Mouse (Mus musculus) spleen, postnatal 4 days (tissue): ENCODE measurements at regions not wholly inside any gene's neighbourhood (a gene's known extent, or its start where the extent isn't known, plus 50 kb on each side); places are given as distances from the start of the nearest gene placed in this dataset.

Source experiments
- DNase-seq, 2 experiments: peaks; one replicate each; pipeline ENCODE4 v3.0.0; 2022; ENCODE audit warnings: low spot score in 2 of 2

GRCm38 (mm10) chr10:117447626-117448025 lies 67.8 kb upstream of the Cpsf6 start:
- DNase-seq, result no peak

DNA sequence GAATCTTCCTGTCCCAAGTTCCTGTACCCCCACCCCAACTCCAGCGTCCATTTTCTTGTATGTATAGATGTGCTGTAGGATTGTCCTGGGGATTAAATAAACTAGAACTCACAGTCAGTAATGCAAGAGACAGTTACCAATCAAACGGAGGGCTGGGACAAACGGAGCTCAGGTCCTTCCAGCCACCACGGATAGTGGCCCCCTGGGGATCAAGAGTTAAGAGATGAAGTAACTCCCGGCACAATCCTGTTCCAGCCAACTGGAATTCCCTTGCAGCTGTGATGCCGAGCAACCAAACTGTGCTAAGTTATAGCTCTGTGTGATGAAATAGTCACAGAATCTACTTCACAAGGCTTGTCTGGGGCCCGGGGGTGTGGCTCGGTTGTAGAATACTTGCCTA lies 67.4 kb upstream of the Cpsf6 start:
- DNase-seq, result no peak

DNA sequence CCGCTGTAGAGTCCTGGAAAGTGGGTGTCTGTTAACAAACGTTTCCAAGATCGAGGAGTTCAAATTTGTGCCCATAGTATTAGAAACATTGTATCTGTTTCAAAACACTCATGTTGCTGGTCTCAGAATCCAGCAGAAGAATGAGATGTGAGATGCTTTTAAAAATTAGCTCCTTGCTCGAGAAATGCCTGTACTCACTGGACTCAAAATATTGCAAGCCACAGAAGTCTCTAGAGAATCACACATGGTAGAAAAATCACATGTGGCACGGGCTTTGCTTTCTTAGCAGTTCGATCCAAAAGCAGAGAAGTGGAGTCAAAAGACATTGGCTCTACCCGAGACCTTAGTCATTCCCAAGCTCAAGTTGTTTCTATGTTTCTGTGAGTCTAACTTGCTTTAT lies 67.0 kb upstream of the Cpsf6 start:
- no peak for DNase-seq

- no peak for DNase-seq
Observed at GRCm38 (mm10) chr10:117445801-117446490, 66.1 kb upstream of the Cpsf6 start.

- DNase-seq, result no peak
Observed at GRCm38 (mm10) chr10:117445181-117445790, 65.5 kb upstream of the Cpsf6 start.

GRCm38 (mm10) chr10:117444761-117445160 lies 64.9 kb upstream of the Cpsf6 start:
- no peak for DNase-seq

- DNase-seq, result no peak
Observed at GRCm38 (mm10) chr10:117443426-117444350, 63.9 kb upstream of the Cpsf6 start.

GRCm38 (mm10) chr10:117441979-117442803 lies 62.4 kb upstream of the Cpsf6 start:
- no peak for DNase-seq

GRCm38 (mm10) chr10:117441121-117441978 lies 61.5 kb upstream of the Cpsf6 start:
- no peak for DNase-seq

DNA sequence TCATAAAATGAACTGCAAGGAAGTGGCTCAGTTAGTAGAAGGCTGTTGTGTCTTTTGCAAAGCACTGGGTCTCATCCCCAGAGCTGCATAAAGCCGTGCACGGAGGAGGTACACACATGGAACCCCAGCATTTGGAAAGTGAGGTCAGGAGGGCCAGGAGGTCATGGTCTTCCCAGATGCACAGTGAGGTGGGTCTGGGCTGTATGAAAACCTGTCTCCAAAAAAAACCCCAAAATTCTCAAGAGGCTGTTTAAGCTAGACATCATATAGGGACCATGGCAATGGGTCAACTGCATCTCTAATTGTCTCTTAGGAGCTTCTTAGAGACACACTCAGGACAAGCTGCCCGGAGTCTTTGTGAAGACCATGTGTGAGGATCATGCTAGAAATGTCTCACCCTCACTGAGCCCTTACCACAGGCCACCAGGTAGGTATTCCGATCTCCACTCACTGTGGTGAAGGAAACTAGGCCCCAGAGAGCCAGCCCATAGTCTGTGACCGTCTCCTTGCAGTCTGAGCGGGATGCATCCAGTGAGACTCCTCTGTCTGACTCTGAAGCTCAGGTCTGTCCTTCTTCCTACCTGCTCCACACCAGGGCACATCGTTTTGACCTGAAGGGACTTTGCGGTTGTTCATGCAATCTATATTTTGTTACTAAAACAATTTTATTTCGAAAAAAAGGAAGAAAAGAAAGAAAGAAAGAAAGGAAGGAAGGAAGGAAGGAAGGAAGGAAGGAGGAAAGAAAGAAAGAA lies 60.6 kb upstream of the Cpsf6 start:
- no peak for DNase-seq

DNA sequence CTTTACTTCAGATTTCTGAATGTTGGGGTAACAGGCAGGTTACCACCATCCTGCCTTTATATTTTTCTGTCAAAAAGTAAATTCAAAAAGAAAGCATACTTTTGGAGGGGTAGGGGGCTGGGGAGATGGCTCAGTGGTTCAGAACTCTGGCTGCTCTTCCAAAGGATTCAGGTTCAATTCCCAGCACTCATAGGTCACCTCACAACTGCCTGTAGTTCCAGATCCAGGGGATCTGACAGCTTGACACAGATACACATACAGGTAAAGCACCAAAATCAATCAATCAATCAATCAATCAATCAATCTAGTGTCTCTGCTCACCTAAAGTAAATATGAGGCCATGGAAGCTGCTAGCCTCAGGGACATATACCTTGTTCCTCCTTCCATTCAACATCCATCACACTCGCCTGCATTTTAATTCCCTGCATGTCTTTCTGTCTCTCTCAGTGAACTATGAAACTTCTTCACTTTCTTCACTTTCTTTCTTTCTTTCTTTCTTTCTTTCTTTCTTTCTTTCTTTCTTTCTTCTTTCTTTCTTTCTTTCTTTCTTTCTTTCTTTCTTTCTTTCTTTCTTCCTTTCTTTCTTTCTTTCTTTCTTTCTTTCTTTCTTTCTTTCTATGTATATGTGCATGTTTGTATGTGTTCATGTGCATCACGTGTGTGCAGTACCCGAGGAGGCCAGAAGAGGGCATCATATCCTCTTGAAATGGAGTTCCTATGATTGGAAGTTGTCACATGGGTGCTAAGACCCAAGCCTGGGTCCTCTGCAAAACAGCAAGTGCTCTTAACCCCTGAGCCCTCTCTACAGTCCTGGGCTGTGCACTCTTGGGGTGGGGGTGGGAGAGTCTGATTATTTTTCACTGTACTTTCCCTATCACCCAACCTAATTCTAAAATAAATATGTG lies 59.6 kb upstream of the Cpsf6 start:
- DNase-seq, result no peak

- DNase-seq, result no peak
Observed at GRCm38 (mm10) chr10:117438614-117439193, 58.9 kb upstream of the Cpsf6 start.

- no peak for DNase-seq
Observed at GRCm38 (mm10) chr10:117437970-117438369, 58.2 kb upstream of the Cpsf6 start.

DNA sequence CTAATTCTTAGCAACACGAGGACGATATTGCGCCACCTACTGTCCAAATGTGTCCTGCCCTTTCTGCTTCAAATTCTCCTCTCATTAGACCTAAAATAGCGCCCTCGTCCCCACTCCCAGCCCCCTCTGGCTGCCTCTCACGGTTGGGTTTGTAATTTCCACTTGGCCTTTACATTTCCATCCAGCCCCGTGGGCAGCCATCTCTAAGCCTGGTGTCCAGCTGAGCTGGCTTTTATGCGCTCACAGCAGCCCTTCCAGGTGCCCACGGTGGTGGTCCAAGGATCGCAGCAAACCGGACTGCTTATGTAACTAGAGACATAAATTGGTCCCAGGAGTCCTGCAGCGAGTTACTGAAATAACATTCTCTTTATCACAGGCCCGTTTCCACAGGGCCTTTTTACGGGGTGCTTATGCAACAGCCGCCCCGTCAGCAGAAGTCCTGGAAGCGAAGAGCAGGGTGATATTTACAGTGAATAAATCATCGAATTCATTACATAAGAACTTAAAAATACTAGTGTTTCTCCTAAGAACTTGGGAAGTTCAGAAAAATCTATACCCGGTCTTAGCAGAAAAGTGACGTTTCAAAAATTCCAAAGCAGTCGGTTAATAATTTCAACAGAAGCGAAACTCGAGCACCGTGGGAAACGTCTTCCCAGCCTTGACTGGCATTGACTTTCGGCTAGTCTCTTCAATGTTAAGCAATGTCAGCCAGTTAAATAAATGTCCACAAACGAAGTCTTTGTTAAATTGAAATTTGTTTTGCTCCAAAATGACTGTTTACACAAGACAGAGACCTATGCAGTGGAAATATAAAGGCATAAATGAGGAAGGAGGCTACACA lies 57.3 kb upstream of the Cpsf6 start:
- DNase-seq, result peak; percentile 54 to 78

DNA sequence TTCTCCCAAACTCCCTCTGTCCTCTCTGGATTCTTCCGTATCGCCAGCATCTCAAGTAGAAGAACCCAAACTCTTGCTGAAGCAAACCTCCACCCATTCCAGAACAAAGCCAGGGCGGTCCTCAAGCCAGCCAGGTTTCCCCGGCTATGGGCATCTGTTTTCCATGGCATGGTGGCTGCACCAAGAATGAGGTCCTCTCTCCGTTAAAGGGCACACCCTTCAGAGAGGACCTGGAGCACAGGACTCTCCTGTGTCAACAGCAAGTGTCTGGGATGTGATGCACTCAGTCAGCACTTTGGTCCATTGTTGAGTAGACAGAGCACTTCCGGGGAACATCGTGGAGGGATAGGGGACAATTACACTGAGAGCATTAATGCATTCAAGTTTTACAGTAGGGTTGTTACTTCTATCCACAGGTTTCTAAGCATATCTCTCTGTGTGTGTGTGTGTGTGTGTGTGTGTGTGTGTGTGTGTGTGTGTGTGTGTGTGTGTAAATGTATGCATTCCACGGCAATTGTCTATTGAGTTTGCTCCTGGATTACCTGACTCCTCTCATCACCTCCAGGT lies 56.6 kb upstream of the Cpsf6 start:
- no peak for DNase-seq

GRCm38 (mm10) chr10:117435734-117436121 lies 55.9 kb upstream of the Cpsf6 start:
- DNase-seq, result no peak
